Mouse (Mus musculus) ES-Bruce4 (cell line): Measurements from ENCODE around the gene Gatb. TPM values are rescaled to one million over a fixed set of nuclear protein-coding genes. Genes with fewer than 3 reads are reported as not detected.

Experiments
- H3K27ac ChIP-seq: 2 replicates; pipeline ENCODE4 v1.5.1; 2012; ENCODE audit warnings: low read length, inconsistent platforms; ENCODE audit not compliant: insufficient read depth
- H3K27me3 ChIP-seq: 2 replicates; pipeline ENCODE4 v1.6.1; 2012; ENCODE audit warnings: mild to moderate bottlenecking, low read length, inconsistent platforms; ENCODE audit not compliant: control insufficient read depth, poor library complexity, insufficient read depth, severe bottlenecking
- H3K36me3 ChIP-seq: 2 replicates; pipeline ENCODE4 v1.6.1; 2012; ENCODE audit warnings: inconsistent platforms, mild to moderate bottlenecking, low read length, moderate library complexity; ENCODE audit not compliant: control insufficient read depth, poor library complexity, insufficient read depth, severe bottlenecking
- H3K4me1 ChIP-seq: one replicate; pipeline ENCODE4 v1.8.1; 2011; ENCODE audit warnings: low read length; ENCODE audit not compliant: control insufficient read depth, insufficient read depth
- H3K4me3 ChIP-seq: 2 replicates; pipeline ENCODE4 v1.5.1; 2011; ENCODE audit warnings: low read depth, mild to moderate bottlenecking, low read length
- H3K9ac ChIP-seq: 2 replicates; pipeline ENCODE4 v1.6.1; 2012; ENCODE audit warnings: low read depth, mild to moderate bottlenecking, inconsistent platforms; ENCODE audit not compliant: poor library complexity, severe bottlenecking
- H3K9me3 ChIP-seq: replicated peaks from 2 replicates; pipeline ENCODE4 v1.6.1; 2012; ENCODE audit warnings: mild to moderate bottlenecking, low read length, inconsistent platforms; ENCODE audit not compliant: control insufficient read depth, poor library complexity, insufficient read depth, severe bottlenecking
- CTCF ChIP-seq: IDR thresholded peaks from one replicate; pipeline ENCODE4 v1.8.1; 2011; ENCODE audit warnings: low read depth, low read length
- EP300 ChIP-seq: IDR thresholded peaks from 2 replicates; pipeline ENCODE4 v1.6.1; 2011; ENCODE audit warnings: low read depth, low read length; ENCODE audit not compliant: insufficient read depth
- POLR2A ChIP-seq: IDR thresholded peaks from one replicate; pipeline ENCODE4 v1.8.1; 2011; ENCODE audit warnings: low read length; ENCODE audit not compliant: insufficient read depth
- polyA plus RNA-seq: library from polyadenylated mRNA; stranded (reverse); fragments of >200 nt; gene quantifications from 2 replicates; pipeline ENCODE4 v1.2.4, GENCODE M21; 2011; ENCODE audit warnings: low read depth; ENCODE audit not compliant: missing spikeins, insufficient read depth, insufficient read length

Gatb gene
- polyA plus RNA-seq, 1 experiment = 11.4 TPM

GRCm38 (mm10) chr3:85606912-85607311 is 33.0 kb downstream of the Gatb start:
- no peak overlapping the region for H3K27ac ChIP-seq
- H3K27me3 ChIP-seq = no peaks in the 10 kb centered on the region
- no peak overlapping the region for H3K4me3 ChIP-seq
- H3K36me3 ChIP-seq = no peaks in the 10 kb centered on the region; the same call in 1 of the 2 replicates
- no peaks in the 10 kb centered on the region for H3K9me3 ChIP-seq
- TF ChIP-seq POLR2A (no peak), EP300 (no peak), CTCF (no peak)
- H3K4me1 ChIP-seq = no peaks in the 10 kb centered on the region
- H3K9ac ChIP-seq = no peak overlapping the region

DNA sequence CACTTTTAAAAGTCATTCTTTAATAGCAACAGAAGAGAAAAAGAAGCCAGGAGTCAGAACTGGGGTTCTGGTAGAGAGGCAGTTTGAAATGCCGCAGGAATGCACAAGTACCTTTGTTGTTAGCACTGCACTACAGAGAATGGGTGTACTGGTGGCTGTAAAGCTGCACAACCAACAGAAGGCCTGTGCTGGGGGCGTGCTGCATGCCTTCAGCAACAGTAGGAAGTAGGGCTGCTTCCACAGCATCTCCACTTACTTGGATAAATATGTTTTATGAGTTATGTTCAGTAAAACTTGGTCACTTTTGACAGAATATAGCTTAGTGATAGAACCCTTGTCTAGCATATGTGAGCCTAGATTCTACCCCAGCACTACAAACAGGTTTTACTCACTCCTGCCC is 33.8 kb downstream of the Gatb start:
- TF ChIP-seq CTCF (no peak), EP300 (no peak), POLR2A (no peak)
- Histone ChIP-seq H3K27ac (no peak overlapping the region), H3K9ac (no peak overlapping the region), H3K4me1 (no peaks in the 10 kb centered on the region), H3K36me3 (no peaks in the 10 kb centered on the region; the same call in 1 of the 2 replicates), H3K4me3 (no peak overlapping the region), H3K27me3 (no peaks in the 10 kb centered on the region), H3K9me3 (no peaks in the 10 kb centered on the region)

DNA sequence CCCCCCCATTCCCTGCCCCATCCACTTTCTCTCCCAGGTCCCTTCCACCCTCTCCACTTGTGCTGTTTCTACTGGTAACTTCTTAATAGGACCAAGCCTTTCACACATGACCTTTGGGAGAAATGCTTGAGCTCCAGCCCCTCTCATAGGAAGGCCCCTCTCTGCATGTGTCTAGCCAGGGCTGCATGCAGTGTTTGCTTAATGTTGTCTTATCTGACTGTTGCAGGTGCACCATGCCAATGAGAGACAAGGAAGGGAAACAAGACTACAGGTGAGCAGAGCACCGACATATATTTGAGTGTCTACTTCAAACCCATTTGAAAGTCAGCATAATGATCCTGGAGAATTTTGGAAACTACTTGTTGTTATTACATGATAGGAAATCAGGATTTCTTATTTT is 42.5 kb downstream of the Gatb start:
- no peak overlapping the region for H3K9ac ChIP-seq
- H3K27ac ChIP-seq = no peak overlapping the region
- 0 out of 2 replicates have a peak, but pooled peaks cover 2% of the 10 kb centered on the region for H3K9me3 ChIP-seq
- peaks cover 4% of the 10 kb centered on the region; the same call in 1 of the 2 replicates for H3K36me3 ChIP-seq
- TF ChIP-seq CTCF (no peak), EP300 (no peak), POLR2A (no peak)
- H3K27me3 ChIP-seq = no peaks in the 10 kb centered on the region
- no peaks in the 10 kb centered on the region for H3K4me1 ChIP-seq
- H3K4me3 ChIP-seq = no peak overlapping the region

DNA sequence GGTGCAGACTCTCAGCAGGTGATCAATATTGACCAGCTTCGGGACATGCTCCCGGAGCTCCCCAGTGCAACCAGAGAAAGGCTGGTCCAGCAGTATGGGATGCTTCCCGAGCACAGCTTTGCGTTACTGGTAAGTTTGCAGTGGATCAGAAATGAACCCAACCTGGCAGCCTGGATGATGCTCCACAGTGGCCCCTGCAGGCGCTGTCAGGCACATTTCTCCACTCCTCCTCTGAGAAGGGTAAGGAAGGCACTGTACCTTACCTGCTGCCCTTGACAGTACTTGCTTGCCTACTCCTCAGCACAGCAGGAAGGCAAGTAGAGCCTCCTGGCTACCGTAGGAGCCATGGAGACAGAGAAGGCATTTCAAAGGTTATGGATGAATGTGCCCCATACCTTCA is 45.0 kb downstream of the Gatb start:
- peaks cover 4% of the 10 kb centered on the region; the same call in 1 of the 2 replicates for H3K36me3 ChIP-seq
- no peaks in the 10 kb centered on the region for H3K27me3 ChIP-seq
- peak; percentile 44 for TF ChIP-seq CTCF
- no peak for TF ChIP-seq POLR2A
- TF ChIP-seq EP300 = no peak
- no peak overlapping the region for H3K27ac ChIP-seq
- H3K9ac ChIP-seq = no peak overlapping the region
- no peaks in the 10 kb centered on the region for H3K4me1 ChIP-seq
- peaks cover 8% of the 10 kb centered on the region for H3K9me3 ChIP-seq
- no peak overlapping the region for H3K4me3 ChIP-seq

DNA sequence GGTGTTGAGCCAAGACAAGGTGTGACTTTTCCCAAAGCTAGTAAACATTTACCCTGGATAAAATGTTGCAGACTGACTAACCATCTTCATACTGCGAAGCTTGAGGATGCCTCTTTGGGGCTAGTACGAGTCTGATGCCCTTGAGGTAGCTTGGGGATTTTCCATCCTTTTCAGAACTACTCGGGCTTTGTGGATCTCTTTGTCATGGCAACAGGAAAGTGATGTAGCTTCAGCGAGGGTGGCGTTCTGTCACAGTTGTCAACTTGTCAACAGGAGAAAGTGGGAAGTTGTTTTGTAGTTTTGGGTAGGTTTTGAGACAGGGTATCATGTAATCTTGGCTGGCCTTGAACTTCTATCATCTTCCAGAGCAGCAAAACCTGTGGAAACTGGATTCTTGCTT is 45.4 kb downstream of the Gatb start:
- no peaks in the 10 kb centered on the region for H3K4me1 ChIP-seq
- H3K4me3 ChIP-seq = no peak overlapping the region
- H3K9ac ChIP-seq = no peak overlapping the region
- H3K27me3 ChIP-seq = no peaks in the 10 kb centered on the region
- peaks cover 8% of the 10 kb centered on the region for H3K9me3 ChIP-seq
- TF ChIP-seq CTCF (no peak), POLR2A (no peak), EP300 (no peak)
- H3K36me3 ChIP-seq = peaks cover 4% of the 10 kb centered on the region; the same call in 1 of the 2 replicates
- H3K27ac ChIP-seq = no peak overlapping the region

- H3K4me1 ChIP-seq = no peaks in the 10 kb centered on the region
- no peak overlapping the region for H3K9ac ChIP-seq
- peaks cover 8% of the 10 kb centered on the region for H3K9me3 ChIP-seq
- no peaks in the 10 kb centered on the region for H3K27me3 ChIP-seq
- H3K4me3 ChIP-seq = no peak overlapping the region
- H3K27ac ChIP-seq = no peak overlapping the region
- TF ChIP-seq CTCF = no peak
- TF ChIP-seq EP300 = no peak
- no peak for TF ChIP-seq POLR2A
- peaks cover 4% of the 10 kb centered on the region; the same call in 1 of the 2 replicates for H3K36me3 ChIP-seq
These were observed 45.8 kb downstream of the Gatb start for GRCm38 (mm10) chr3:85619751-85620150.
